Mouse (Mus musculus) NIH3T3 (cell line): Measurements from ENCODE around the gene Usp3.

Experiments used
- DNase-seq: peaks from one replicate; pipeline ENCODE4 v3.0.0-alpha.2; 2012; ENCODE audit warnings: low read depth

Usp3 gene

DNA sequence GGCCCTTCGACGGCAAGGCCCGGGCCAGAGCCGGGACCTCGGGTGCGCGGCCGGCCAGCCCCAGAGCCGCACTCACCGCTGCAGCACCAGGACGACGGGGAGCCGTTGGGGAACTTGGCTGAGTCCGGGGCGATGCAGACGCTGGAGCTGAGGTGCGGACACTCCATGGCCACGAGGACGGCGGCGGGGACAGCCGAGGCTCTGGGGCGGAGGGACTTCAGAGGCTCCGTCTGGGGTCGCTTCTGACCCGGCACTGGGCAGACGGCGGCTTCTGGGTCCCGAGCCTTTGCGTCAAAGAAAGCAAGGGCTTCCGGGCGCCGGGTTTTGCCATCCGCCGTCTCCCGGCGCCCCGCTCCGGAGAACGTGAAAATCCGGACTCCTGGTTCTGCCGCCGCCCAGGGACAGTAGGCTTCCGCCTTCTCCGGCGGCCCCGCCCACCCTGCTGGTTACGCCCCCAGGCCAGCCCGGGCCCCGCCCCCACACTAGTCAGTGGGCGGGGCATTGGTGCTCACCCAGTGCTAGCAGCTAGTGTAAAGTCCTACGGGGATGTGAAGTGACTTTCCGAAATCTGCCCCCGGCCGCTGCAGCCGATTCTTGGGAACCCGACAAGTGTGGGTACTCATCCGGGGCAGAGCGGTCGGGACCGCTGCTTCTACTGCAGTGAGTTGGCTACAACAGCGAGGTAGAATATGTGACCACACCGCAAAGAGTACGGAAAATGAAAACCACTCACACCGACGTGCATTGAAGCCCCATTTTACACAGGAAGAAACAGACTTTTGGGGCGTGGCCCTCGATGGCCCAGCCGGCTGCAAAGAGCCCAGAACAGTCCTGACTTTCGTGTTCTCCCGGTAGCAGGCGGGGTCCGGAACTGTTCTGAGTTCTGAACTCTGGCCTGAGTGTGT is at the start of gene Usp3:
Gene Usp3 (minus strand): TSS at position 435 of the 905 bp plus-strand sequence.
- peak; percentile 97 for DNase-seq

- no peak for DNase-seq
Measured at GRCm38 (mm10) chr9:66640491-66640890, 47.5 kb upstream of the Usp3 start.

DNA sequence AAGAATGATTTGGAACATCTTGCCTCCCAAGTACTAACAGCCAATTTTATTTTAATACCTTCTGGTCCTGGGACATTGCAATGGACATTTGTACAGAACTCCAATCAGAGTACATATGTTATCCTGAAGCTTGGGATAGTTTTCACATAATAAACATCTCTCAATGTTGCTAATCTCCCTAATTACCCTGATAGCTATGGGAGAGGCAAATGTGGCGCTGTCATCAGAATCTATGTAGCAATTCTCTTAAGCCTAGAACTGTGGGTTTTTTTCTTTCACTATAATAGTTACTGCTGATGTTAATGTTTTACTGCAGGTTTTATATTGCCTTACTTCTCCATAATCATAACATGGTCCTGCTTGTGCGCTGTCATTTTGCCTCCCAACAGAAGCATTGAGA is 46.7 kb upstream of the Usp3 start:
- no peak for DNase-seq

- DNase-seq = no peak
Measured at GRCm38 (mm10) chr9:66632441-66632840, 39.5 kb upstream of the Usp3 start.

DNA sequence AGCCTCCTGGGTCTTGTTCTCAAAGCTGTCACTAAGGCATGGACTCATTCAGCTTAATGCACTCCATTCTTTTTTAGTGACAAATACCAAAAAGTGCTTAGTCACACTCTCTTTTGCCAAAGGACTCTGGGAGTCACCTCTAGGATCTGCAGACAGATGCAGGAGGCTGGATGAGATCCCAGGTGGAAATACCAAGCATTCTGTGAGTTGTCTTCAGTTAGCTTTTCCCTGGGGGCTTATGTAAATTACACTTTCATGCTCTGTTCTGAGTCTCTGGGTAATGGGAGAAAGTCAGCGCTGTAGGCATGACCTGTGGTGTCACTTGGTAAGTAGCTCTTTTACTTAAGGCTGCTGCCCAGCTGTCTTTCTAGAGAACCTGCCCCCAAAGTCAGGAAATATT is 38.0 kb upstream of the Usp3 start:
- DNase-seq = peak; percentile 4

GRCm38 (mm10) chr9:66626661-66627060 is 33.7 kb upstream of the Usp3 start:
- no peak for DNase-seq

DNA sequence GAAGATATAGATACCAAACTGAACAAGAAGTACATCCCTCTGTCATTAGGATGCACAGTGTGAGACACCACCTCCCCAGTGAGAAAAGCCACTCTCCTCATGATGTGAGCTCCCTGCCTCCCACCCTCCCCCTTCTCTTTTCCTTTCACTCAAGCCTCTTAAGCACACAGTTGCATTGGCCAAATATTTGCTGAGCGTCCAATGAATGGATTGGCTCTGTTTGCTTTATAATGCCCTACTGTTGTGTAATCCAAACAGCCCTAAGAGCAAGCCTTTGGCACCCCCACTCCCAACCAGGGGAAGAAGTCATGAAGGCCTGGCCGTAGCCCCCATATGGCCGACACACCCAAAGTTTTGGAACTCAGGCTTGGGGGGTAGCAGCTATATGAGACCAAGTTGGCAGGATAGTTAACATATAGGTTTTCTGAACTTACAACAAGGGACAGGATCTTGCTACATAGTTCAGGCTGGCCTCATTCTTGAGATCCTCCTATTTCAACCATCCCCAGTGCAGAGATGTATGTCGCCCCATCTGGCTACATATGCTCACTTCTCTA is 33.1 kb upstream of the Usp3 start:
- DNase-seq = peak; percentile 11

GRCm38 (mm10) chr9:66624873-66625272 is 31.9 kb upstream of the Usp3 start:
- DNase-seq = no peak

DNA sequence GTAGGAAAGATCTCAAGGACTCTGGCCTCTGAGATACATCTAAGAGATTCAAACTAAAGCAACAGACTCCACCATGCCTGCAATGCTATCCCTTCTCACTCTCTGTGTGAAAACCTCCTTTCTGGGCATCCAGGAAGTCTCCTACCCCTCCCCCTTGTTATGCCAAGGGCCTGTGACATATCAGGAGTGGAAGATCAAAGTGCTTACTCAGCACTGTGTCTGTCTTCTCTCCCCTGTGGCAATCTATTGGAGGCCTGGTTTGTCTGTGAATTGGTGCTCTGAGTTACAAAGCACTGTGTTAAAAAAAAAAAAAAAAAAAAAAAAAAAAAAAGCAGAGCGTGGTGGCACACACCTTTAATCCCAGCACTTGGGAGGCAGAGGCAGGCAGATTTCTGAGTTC is 30.7 kb upstream of the Usp3 start:
- DNase-seq = no peak

GRCm38 (mm10) chr9:66620581-66620981 is 27.6 kb upstream of the Usp3 start:
- peak; percentile 71 for DNase-seq

DNA sequence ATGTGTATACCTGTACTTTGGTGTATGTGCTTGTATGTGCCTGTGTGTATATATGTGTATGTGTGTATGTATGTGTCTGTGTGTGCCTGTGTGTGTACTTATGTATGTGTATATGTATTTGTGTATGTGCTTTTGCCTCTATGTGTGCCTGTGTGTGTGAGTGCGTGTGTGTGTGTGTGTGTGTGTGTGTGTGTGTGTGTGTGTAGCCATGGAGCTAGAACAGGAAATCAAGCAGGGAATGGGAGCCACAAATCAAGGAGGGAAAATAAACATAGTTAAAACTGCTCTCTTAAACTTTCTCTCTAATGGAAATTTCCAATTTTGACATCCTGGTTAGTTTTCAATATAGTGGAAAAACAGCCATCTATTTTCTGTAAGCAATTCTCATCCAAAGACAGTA is 27.1 kb upstream of the Usp3 start:
- DNase-seq = no peak

DNA sequence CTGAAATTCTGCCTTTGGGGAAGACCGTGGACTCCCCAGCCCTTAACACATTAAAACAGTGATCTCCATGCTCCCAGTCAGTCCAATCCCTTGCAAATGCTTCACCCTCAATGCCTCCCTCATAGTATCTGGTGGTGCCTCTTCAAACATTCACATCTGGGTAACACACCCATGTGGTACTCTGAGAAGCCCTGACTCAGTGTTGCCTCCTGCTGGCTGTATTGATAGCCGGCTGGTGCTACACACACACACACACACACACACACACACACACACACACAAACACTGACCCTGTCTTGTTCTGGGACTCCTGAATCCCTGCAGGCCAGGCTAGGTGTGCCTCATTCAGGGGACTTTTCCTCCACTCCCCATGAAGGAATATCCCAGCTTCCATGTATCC is 24.9 kb upstream of the Usp3 start:
- DNase-seq = no peak

DNA sequence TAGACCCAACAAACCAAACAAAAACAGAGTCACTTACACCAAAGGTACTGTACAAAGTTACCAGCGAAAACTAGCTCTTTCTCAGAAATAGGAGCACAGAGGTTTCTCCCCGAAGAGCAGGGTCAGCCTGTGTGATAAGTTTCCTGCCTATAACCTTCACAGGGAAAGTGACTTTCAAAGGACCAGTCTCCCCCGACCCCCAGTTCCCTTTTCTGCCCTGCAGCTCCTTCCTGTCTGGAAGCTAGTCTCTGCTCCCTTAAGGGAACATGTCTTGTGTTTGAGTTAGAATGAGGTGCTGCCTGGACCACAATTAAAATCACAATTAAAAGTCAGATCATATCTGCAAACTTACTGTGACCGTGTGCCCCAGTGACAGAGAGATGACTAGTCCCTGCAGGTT is 23.9 kb upstream of the Usp3 start:
- DNase-seq = no peak

DNA sequence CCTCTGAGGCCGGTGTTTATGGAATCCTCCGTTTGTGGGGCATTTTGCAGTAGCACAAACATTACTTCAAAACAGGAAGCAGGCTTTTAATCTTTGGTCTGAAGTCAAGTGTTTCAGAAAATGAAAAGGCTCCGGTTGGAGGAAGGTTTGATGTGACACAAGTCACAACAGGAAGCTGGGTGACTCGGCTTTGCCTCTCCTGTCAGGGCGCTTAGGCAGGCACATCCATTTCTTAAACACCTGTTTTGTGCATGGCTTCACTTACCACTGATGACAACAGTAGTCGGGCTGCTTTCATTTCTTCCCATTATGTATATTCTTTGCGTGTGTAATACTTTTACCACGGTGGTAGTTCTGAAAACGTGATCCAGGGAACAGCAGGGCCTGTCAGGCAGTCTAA is 22.2 kb upstream of the Usp3 start:
- DNase-seq = no peak

DNA sequence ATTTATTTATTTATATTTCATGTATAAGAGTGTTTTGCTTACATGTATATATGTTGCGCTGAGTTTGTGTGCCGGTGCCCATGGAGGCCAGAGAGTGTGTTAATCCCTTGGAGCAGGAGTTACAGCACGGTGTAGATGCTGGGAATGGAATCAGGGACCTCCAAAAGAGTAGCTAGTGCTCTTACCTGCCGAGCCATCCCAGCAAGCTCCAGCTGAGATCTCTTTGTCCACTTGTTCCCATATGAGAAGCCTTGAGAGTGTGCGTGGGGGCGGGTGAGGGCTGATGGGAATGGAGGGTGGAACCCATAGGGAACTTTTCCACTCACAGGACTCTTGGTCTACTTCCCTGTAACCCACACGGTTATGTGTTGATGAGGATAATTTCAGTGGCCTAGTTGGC is 21.6 kb upstream of the Usp3 start:
- no peak for DNase-seq

DNA sequence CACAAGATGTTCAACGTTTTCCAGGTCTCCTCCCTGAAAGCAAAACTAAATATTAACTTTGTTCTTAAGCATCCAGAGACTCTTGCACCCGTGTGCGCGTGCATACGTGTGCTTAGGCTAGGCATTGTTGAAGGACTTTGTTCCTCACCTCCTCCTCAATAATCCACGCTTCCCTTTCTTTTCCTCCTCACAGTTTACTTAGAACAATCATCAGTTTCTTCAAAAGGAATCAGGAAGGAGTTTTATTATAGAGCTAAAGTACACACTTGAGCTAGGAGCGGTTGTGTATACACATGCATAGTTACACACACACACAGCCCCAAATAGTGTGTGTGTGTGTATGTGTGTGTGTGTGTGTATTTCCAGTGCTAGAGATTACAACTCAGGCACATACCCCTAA is 20.7 kb upstream of the Usp3 start:
- DNase-seq = no peak

- peak; percentile 83 for DNase-seq
Measured at GRCm38 (mm10) chr9:66611478-66612093, 18.6 kb upstream of the Usp3 start.

DNA sequence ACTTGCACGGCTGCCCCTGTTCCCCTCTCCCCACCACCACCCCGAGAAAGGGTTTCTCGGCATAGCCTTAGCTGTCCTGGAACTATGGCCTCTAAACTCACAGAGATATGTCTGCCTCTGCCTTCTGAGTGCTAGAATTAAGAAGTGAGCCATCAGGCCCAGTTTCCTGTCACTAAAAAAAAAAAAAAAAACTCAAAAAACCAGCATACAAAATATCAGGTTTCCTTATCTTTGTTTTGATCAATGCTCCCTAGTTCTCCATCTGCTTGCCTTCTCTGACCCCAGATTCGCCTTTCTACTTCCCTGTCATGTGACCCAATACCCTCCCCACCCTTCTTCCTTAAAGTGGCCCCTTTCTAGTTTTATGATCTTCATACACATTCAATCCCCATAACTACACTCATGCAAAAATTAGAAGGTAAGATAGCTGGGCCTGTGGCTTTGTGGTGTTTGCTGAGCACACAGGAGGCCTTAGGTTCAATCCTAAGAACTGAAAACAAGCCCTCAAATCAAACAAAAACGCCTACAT is 15.9 kb upstream of the Usp3 start:
- DNase-seq = no peak

GRCm38 (mm10) chr9:66606851-66607250 is 13.9 kb upstream of the Usp3 start:
- DNase-seq = no peak

GRCm38 (mm10) chr9:66605876-66606750 is 13.2 kb upstream of the Usp3 start:
- DNase-seq = no peak

DNA sequence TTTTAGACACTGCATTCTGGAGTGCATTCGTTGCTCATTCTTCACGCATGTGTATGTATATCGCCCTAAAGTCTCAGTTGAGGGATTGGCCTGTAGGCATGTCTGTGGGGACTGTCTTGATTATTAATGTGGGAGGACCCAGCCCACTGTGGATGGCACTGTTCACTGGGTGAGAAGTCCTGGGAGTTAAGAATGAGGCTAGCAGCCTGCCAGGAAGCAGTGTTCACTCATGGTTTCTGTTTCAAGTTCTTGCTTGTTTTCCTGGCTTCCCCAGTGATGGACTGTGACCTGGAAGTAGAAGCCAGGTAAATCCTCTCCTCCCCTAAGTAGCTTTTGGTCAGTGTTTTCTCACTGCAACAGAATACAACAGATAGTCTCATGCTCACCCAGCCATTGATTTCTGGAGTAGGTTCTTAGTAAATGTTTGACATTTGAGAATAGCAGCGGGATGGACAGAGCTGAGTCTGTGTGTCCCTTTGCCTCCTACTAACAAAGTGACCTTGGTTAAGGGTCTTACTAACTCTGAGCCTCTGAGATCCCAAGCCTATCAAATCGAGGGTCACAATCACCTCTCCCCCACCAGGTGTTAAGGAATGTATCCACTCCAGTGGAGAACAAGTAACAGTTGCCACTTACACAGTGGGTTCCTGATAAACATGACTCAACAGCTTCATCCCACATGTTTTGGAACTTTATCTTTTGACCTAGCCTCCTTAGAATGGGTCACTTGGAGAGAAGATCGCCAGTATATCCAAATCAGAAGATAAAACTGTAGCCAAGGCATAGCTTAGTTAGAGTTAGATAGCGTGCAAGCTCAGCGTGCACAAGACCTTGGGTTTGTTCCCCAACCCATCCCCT is 11.6 kb upstream of the Usp3 start:
- no peak for DNase-seq
